Mouse (Mus musculus) common myeloid progenitor, adult 5-6 weeks (primary cell): ENCODE results near the gene Tpi1. TPM values are rescaled to one million over a fixed set of nuclear protein-coding genes. Genes with fewer than 3 reads are reported as not detected.
"Not testable (repeated sequence)": the region's sequence is repeated elsewhere in the genome, so short reads cannot be mapped to it uniquely, and the experiment has no call there.

Experiments used
- ATAC-seq: replicated peaks from 2 replicates; pipeline ENCODE4 v1.8.0; 2016; ENCODE audit warnings: low read depth, mild to moderate bottlenecking, moderate TSS enrichment, inconsistent platforms; ENCODE audit not compliant: poor library complexity, severe bottlenecking
- total RNA-seq: library from RNA; stranded (forward); fragments of 200-1000, 187-1606 nt; gene quantifications from 2 replicates; pipeline ENCODE4 v1.2.3, GENCODE M21; 2017

Tpi1 gene
- total RNA-seq, 1 experiment from 2014 or later, result 197 TPM

GRCm38 (mm10) chr6:124810566-124811402 is 3.3 kb downstream of the Tpi1 start:
- ATAC-seq, result not testable (repeated sequence)

DNA sequence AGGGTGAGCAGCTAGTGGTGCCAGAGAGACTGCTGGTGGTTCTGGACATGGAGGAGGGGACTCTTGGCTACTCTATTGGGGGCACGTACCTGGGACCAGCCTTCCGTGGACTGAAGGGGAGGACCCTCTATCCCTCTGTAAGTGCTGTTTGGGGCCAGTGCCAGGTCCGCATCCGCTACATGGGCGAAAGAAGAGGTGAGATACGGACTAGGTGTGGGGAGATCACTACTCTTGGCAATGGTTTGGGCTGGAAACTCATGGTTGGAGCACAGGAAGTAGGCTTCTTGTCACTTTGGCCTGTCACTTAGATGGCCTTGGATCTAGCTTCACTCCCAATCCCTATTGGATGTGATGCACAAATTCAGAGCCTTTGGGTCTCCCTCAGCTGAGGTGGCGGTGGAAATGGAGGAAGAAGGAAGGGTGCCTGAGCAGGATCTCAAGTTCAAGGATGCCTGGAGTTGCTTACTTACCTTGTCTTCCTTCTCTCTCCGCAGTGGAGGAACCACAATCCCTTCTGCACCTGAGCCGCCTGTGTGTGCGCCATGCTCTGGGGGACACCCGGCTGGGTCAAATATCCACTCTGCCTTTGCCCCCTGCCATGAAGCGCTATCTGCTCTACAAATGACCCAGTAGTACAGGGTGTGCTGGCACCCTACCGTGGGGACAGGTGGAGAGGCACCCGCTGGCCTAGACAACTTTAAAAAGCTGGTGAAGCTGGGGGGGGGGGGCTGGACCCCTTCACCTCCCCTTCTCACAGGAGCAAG is 4.1 kb downstream of the Tpi1 start:
- no peak for ATAC-seq

- peak; percentile 31 for ATAC-seq
Measured at GRCm38 (mm10) chr6:124809052-124809774, 4.9 kb downstream of the Tpi1 start.

- ATAC-seq, result peak; percentile 43
Measured at GRCm38 (mm10) chr6:124808358-124809012, 5.6 kb downstream of the Tpi1 start, which contains the start of gene Spsb2. Gene Spsb2 (plus strand): TSS chr6:124808661.

DNA sequence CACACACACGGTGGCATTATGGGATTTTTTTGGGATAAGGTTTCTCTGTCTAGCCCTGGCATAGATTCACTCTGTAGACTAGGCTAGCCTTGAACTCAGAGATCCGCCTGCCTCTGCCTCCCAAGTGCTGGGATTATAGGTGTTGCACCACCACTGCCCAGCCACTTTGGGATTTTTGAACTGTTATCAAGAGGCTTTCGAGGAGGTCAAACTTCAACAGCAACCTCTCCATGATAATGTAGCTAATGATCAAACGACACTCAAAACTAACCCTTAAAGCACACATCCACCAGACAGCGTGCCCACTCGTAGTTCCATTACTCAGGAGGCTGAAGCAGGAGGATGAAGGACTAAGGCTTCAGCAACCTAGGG is 6.1 kb downstream of the Tpi1 start:
- no peak for ATAC-seq

DNA sequence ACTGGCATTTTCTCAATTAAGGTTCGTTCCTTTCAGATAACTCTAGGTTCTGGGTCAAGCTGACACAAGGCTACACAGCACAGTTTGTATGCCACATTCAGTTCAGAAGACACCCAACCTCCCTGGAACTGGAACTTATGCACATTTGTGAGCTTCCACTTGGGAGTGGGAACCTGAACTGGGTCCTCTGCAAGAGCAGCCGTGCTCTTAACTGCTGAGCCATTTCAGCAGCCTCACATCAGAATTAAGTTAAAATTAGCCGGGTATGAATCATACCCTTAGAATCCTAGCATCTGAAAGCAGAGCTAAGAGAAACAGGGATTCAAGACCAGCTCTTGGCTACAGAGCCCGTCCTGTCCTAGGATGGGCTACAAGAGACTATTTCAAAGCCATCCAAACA is 6.7 kb downstream of the Tpi1 start:
- ATAC-seq, result no peak

GRCm38 (mm10) chr6:124806446-124807140 is 7.5 kb downstream of the Tpi1 start:
- no peak for ATAC-seq

GRCm38 (mm10) chr6:124805341-124806321 is 8.5 kb downstream of the Tpi1 start:
- peak; percentile 70 for ATAC-seq

GRCm38 (mm10) chr6:124804341-124804740 is 9.8 kb downstream of the Tpi1 start:
- no peak for ATAC-seq

DNA sequence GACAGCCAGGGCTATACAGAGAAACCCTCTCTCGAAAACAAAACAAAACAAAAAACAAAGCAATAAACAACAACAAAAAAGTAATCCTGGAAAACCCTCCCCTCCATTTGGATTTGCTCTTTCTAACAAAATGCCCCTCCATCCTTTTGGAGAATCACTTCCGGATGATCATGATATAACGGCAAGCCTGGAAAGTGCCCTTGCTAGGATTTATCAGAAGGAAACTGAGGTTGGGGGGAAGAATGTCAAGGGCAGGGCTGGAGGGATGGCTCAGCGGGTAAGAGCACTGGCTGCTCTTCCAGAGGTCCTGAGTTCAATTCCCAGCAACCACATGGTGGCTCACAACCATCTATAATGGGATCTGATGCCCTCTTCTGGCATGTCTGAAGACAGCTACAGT is 10.4 kb downstream of the Tpi1 start:
- not testable (repeated sequence) for ATAC-seq

DNA sequence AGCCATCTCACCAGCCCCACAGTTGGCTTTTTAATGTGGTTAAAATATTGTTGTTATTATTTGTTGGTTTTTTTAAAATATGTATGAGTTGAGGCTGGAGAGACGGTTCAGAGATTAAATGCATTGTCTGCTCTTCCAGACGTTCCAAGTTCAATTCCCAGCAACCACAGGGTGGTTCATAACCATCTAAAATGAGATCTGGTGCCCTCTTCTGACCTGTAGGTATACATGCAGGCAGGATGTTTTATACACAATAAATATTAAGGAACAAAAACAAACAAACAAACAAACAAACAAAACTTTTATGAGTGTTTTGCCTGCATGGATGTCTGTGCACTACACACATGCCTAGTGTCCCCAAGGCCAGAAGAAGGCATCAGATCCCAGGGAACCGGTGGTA is 11.0 kb downstream of the Tpi1 start:
- no peak for ATAC-seq

DNA sequence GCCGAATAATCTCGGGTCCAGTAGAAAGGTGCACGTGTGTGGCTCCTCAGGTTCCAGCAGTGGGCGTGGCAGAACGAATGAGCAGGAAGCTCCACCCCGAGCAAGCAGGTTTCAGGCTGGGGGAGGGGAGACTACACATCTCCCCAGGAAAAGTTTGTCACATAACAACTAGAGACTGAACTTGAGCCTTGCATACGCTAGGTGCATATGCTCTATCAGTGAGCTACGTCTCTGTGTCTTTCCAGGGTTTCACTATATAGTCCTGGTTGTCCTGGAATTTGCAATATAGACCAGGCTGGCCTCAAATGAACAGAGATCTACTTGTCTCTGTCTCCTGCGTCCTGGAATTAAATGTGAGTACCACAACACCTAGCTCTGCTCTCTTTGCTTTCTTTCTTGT is 11.7 kb downstream of the Tpi1 start:
- ATAC-seq, result not testable (repeated sequence)

- no peak for ATAC-seq
Measured at GRCm38 (mm10) chr6:124796200-124796599, 17.9 kb downstream of the Tpi1 start.

DNA sequence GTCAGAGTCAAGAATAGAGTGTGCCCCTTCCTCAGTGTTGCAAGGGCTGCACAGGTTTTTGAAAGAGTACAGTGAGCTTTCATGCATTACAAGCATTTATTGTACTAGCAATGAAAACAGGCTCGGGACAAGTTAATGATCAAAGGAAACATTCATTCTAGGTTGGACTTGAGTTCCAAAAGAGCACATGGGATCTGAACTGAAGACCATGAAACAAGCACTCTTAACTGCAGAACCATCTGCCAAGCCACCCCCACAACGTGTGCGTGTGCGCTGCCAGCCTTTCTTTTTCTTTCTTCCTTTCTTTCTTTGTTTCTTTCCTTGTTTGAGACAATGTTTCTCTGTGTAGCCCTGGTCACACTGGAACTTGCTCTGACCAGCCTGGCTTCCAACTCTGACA is 18.3 kb downstream of the Tpi1 start:
- ATAC-seq, result no peak

DNA sequence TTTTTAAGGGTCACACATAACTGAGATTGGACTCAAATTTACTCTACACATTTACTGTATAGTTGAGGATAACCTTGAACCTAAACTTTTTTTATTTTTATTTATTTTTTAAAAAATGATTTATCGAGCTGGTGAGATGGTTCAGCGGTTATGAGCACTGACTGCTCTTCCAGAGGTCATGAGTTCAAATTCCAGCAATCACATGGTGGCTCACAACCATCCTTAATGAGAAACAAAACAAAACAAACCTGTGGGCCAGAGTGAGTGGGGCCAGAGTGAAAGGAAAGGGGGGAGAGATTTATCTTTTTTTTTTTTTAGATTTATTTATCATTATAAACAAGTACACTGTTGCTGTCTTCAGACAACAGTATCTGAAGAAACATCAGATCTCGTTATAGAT is 22.2 kb downstream of the Tpi1 start:
- ATAC-seq, result no peak

DNA sequence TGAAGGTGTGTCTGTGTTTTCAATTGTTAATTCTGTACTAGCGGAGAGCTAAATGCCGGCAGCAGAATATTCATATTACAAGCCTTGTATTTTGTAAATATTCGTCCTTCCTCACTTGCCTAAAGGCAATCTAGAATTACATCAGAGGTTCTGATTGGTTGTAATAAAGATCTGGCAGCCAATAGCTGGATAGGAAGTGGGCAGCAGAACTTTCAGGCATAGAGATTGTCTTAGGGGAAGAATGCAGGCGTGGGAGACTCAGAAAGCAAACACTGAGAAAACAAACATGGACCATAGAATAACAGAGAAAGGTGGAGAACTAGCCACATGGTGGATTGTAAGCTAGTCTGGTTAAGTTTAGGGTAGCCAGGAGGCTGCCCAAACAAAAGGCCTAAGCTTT is 24.0 kb downstream of the Tpi1 start:
- ATAC-seq, result no peak

- no peak for ATAC-seq
Measured at GRCm38 (mm10) chr6:124789519-124789918, 24.6 kb downstream of the Tpi1 start.

DNA sequence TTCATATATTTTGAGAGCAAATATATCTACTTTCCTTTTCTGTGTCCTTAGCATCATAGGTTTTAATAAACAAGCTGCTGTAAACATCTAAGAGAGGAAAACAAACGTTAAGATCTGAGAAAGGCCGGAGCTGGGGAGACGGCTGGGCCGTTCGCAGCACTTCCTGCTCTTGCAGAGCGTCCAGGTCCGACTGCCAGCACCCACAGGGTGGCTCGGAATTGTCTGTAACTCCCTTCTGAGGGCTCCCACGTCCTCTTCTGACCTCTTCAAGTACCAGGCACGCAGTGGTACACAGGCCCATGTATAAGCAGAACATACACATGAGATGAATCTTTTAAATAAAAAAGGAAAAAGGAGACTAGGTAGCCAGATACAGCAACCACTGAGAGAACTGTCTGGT is 26.4 kb downstream of the Tpi1 start:
- no peak for ATAC-seq
